Mouse (Mus musculus) small intestine, adult 2 months (tissue): ENCODE results near the gene Chd3. TPM values are rescaled to one million over a fixed set of nuclear protein-coding genes. Genes with fewer than 3 reads are reported as not detected.
A peak's percentile ranks its signal among the peaks of the same experiment; 100 is the strongest.

Experiments
- H3K27ac ChIP-seq: fragments of 200-500 bp; 2 replicates; pipeline ENCODE4 v1.5.1; 2012; ENCODE audit warnings: low read depth, low read length, control low read depth, inconsistent platforms; ENCODE audit not compliant: insufficient read depth
- H3K27me3 ChIP-seq: fragments of 200-500 bp; 2 replicates; pipeline ENCODE4 v1.6.1; 2012; ENCODE audit warnings: mild to moderate bottlenecking, moderate library complexity, low read length, inconsistent platforms; ENCODE audit not compliant: control insufficient read depth, insufficient read depth
- H3K36me3 ChIP-seq: fragments of 200-500 bp; 2 replicates; pipeline ENCODE4 v1.6.1; 2012; ENCODE audit warnings: mild to moderate bottlenecking, low read length, control low read depth, inconsistent platforms; ENCODE audit not compliant: control insufficient read depth, insufficient read depth
- H3K4me1 ChIP-seq: fragments of 200-500 bp; 2 replicates; pipeline ENCODE4 v1.6.1; 2012; ENCODE audit warnings: low read length, inconsistent platforms, mixed read lengths; ENCODE audit not compliant: control insufficient read depth, insufficient read depth, insufficient read length
- H3K4me3 ChIP-seq: fragments of 200-500 bp; 2 replicates; pipeline ENCODE4 v1.5.1; 2012; ENCODE audit warnings: low read depth, mild to moderate bottlenecking, control low read depth, inconsistent platforms, low read length, moderate library complexity
- CTCF ChIP-seq: fragments of 200-500 bp; IDR thresholded peaks from 2 replicates; pipeline ENCODE4 v1.5.1; 2012; ENCODE audit warnings: low read depth, mild to moderate bottlenecking, control low read depth, inconsistent platforms, low read length, moderate library complexity, mixed read lengths; ENCODE audit not compliant: insufficient replicate concordance, insufficient read length; ENCODE audit errors: extremely low read depth
- POLR2A ChIP-seq: fragments of 200-500 bp; IDR thresholded peaks from 2 replicates; pipeline ENCODE4 v1.6.1; 2012; ENCODE audit warnings: low read depth, mild to moderate bottlenecking, control low read depth, inconsistent platforms, low read length, moderate library complexity
- WGBS: fragments of 180-500 bp; shearing (Covaris S2); methylation state at CpG from one replicate; pipeline ENCODE4 v1.1.7; 2018; 5-methylcytosine and 5-hydroxymethylcytosine counted together
- polyA plus RNA-seq: library from polyadenylated mRNA; depleted of rRNA; stranded (reverse); fragments of >200 nt; gene quantifications from 2 replicates; pipeline ENCODE4 v1.2.3, GENCODE M21; 2012

The Chd3 gene
- polyA plus RNA-seq, 1 experiment: 240 TPM

DNA sequence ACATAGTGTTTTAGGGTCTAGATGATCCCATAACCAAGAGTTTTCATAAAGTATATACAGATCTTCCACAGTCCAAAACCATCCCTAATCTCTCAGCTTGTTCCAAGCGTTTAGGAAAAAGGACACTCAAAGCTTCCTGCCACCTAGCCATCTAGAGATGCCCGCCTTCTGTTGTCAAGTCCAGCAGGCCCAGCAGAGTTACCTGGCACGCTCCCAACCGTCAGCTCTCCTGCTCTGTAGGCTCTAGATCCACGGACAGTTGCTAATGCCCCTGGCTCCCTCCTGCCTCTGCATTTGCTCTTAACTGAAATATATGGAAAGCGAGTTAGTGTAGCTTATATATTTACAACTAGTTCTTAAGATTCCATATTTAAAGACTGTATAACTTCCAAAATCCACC, 12.2 kb upstream of the Chd3 start:
- H3K27me3 ChIP-seq: no peaks in the 10 kb centered on the region
- no peak overlapping the region for H3K27ac ChIP-seq
- no peaks in the 10 kb centered on the region for H3K36me3 ChIP-seq
- TF ChIP-seq POLR2A: no peak
- no peak for TF ChIP-seq CTCF
- no peak overlapping the region for H3K4me3 ChIP-seq
- H3K4me1 ChIP-seq: peaks cover 10% of the 10 kb centered on the region
- WGBS: 88% methylated on average over 6 of the region's 6 CpGs

GRCm38 (mm10) chr11:69379600-69379999, 10.4 kb upstream of the Chd3 start:
- Histone ChIP-seq H3K27ac (no peak overlapping the region), H3K4me3 (no peak overlapping the region), H3K36me3 (0 out of 2 replicates have a peak, but pooled peaks cover 2% of the 10 kb centered on the region), H3K4me1 (peaks cover 7% of the 10 kb centered on the region), H3K27me3 (no peaks in the 10 kb centered on the region)
- WGBS: 87% methylated on average over 3 of the region's 3 CpGs
- TF ChIP-seq POLR2A (no peak), CTCF (no peak)

DNA sequence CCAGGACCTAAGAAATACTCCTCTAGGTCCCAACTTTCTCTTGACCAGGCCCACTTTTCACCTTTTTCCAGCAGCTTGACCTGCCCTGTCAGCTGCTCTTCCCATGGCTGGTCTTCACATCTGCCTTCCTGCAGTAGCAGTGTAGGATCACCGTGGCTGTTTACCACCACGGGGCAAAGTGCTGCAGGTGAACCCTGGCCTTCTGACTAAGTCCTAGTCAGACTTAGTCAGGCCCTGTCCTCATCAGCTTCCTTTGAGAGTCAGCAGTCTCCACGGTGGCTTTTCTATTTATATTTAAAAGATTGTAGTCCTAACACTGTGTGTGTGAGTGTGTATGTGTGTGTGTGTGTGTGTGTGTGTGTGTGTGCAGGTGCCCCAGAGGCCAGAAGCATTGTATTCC, 8.6 kb upstream of the Chd3 start:
- peak overlapping the region; percentile 92 for H3K27ac ChIP-seq
- TF ChIP-seq POLR2A (no peak; the same call in 1 of the 2 replicates), CTCF (no peak)
- peaks cover 14% of the 10 kb centered on the region for H3K4me1 ChIP-seq
- 19% methylated on average over 3 of the region's 3 CpGs for WGBS
- H3K36me3 ChIP-seq: 0 out of 2 replicates have a peak, but pooled peaks cover 5% of the 10 kb centered on the region
- peak overlapping the region; percentile 36; the same call in 1 of the 2 replicates for H3K4me3 ChIP-seq
- H3K27me3 ChIP-seq: no peaks in the 10 kb centered on the region

DNA sequence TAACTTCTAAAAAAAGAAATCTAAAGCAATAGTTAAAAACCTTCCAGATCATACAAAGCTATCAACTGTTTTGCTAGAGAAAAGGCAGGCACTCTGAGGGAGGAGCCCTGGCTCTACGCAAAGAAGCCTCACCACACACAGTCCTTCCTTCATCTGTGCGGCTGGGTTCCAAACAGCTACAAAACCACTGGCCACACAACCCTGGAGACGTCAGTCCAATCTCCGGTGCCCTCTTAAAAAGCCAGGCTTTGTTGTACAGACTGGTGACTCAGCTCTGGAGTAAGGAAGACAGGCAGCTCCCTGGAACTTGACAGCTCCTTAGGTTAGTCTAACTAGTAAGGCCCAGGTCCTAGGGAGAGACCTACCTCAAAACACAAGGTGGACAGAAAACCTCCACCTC, 6.4 kb upstream of the Chd3 start:
- WGBS: 89% methylated on average over 4 of the region's 4 CpGs
- 0 out of 2 replicates have a peak, but pooled peaks cover 5% of the 10 kb centered on the region for H3K36me3 ChIP-seq

GRCm38 (mm10) chr11:69373223-69373965, 4.2 kb upstream of the Chd3 start:
- no peak overlapping the region for H3K4me3 ChIP-seq
- H3K36me3 ChIP-seq: 0 out of 2 replicates have a peak, but pooled peaks cover 5% of the 10 kb centered on the region
- H3K4me1 ChIP-seq: peaks cover 16% of the 10 kb centered on the region
- no peak overlapping the region for H3K27ac ChIP-seq
- H3K27me3 ChIP-seq: no peaks in the 10 kb centered on the region
- TF ChIP-seq CTCF (no peak), POLR2A (no peak)
- 88% methylated on average over 16 of the region's 16 CpGs for WGBS

More for the DNA sequence above, 6.4 kb upstream of the Chd3 start:
- H3K27ac ChIP-seq: no peak overlapping the region
- H3K4me3 ChIP-seq: no peak overlapping the region
- peaks cover 16% of the 10 kb centered on the region for H3K4me1 ChIP-seq
- no peak for TF ChIP-seq POLR2A
- no peak for TF ChIP-seq CTCF
- no peaks in the 10 kb centered on the region for H3K27me3 ChIP-seq

- Histone ChIP-seq H3K27me3 (no peaks in the 10 kb centered on the region), H3K4me1 (peaks cover 20% of the 10 kb centered on the region), H3K4me3 (no peak overlapping the region), H3K27ac (no peak overlapping the region), H3K36me3 (0 out of 2 replicates have a peak, but pooled peaks cover 5% of the 10 kb centered on the region)
- WGBS: 66% methylated on average over 3 of the region's 3 CpGs
- no peak for TF ChIP-seq POLR2A
- TF ChIP-seq CTCF: no peak
Measured at GRCm38 (mm10) chr11:69372780-69373170, 3.6 kb upstream of the Chd3 start.

DNA sequence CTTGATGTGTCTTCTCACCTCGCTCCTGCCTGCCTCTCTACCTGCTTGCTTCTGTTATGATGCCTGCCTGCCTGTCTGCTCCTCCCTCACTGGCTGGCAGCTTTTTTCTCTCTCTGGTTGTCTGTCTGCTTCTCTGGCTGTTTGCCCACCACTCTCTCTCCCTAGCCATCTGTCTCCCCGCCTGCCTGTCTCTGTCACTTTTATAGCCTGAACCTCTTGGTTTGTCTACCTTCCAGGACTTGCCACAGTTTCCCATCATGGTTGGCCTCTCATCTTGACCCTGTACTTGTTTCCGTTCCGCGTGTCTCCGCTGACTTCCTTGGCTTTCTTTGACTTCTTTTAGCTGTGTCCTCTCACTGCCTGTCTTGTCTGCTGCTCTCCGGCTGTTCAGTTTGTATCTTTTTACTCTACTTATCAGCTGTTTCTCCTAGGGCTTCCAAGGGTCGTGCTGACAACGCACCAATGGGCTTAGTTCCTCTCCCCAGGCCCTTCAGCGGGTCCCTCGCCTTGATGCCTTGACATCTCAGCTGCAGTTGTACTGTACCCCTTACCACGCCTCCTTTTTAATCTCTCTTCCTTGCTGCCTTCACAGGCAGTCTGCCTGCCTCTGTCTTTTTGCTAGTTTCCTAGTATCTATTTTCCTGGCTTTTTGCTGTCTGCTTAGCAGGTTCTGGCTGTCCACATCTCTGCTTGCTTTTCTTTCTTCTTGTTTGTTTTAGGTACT, 3.0 kb upstream of the Chd3 start:
- Histone ChIP-seq H3K4me3 (no peak overlapping the region), H3K4me1 (peaks cover 16% of the 10 kb centered on the region), H3K36me3 (0 out of 2 replicates have a peak, but pooled peaks cover 5% of the 10 kb centered on the region), H3K27me3 (no peaks in the 10 kb centered on the region), H3K27ac (no peak overlapping the region; the same call in 1 of the 2 replicates)
- 55% methylated on average over 12 of the region's 12 CpGs for WGBS
- TF ChIP-seq CTCF (no peak), POLR2A (no peak)
